Mouse (Mus musculus): ENCODE data around the gene Nelfa.
"Not testable (repeated sequence)": the region's sequence is repeated elsewhere in the genome, so short reads cannot be mapped to it uniquely, and the experiment has no call there.

The Nelfa gene

GRCm38 (mm10) chr5:33919466-33919865, 16.7 kb downstream of the Nelfa start:
- DNase-seq (ENCODE audit: low spot score): no peak

- not testable (repeated sequence) for DNase-seq (ENCODE audit: low spot score)
Observed at GRCm38 (mm10) chr5:33916616-33917015, 19.6 kb downstream of the Nelfa start.

GRCm38 (mm10) chr5:33915031-33915430, 21.2 kb downstream of the Nelfa start:
- DNase-seq (ENCODE audit: low spot score): not testable (repeated sequence)

GRCm38 (mm10) chr5:33903176-33903575, 33.0 kb downstream of the Nelfa start:
- DNase-seq (ENCODE audit: low spot score): no peak

GRCm38 (mm10) chr5:33902696-33903095, 33.5 kb downstream of the Nelfa start:
- DNase-seq (ENCODE audit: low spot score): no peak

GRCm38 (mm10) chr5:33901278-33901677, 34.9 kb downstream of the Nelfa start:
- no peak for DNase-seq (ENCODE audit: low spot score)

- no peak for DNase-seq (ENCODE audit: low spot score)
Observed at GRCm38 (mm10) chr5:33900701-33901263, 35.4 kb downstream of the Nelfa start.

- no peak for DNase-seq (ENCODE audit: low spot score)
Observed at GRCm38 (mm10) chr5:33900101-33900500, 36.1 kb downstream of the Nelfa start.

- DNase-seq (ENCODE audit: low spot score): no peak
Observed at GRCm38 (mm10) chr5:33899245-33899644, 37.0 kb downstream of the Nelfa start.

- no peak for DNase-seq (ENCODE audit: low spot score)
Observed at GRCm38 (mm10) chr5:33898671-33899070, 37.5 kb downstream of the Nelfa start.

GRCm38 (mm10) chr5:33897158-33897557, 39.1 kb downstream of the Nelfa start:
- no peak for DNase-seq (ENCODE audit: low spot score)

GRCm38 (mm10) chr5:33895116-33895515, 41.1 kb downstream of the Nelfa start:
- DNase-seq (ENCODE audit: low spot score): no peak

GRCm38 (mm10) chr5:33893406-33893805, 42.8 kb downstream of the Nelfa start:
- no peak for DNase-seq (ENCODE audit: low spot score)

- DNase-seq (ENCODE audit: low spot score): no peak
Observed at GRCm38 (mm10) chr5:33881118-33881517, 55.1 kb downstream of the Nelfa start.

GRCm38 (mm10) chr5:33875472-33875871, 60.7 kb downstream of the Nelfa start:
- DNase-seq (ENCODE audit: low spot score): no peak

- no peak for DNase-seq (ENCODE audit: low spot score)
Observed at GRCm38 (mm10) chr5:33857693-33858092, 78.5 kb downstream of the Nelfa start.

- DNase-seq (ENCODE audit: low spot score): no peak
Observed at GRCm38 (mm10) chr5:33854019-33854418, 82.2 kb downstream of the Nelfa start.

- no peak for DNase-seq (ENCODE audit: low spot score)
Observed at GRCm38 (mm10) chr5:33853086-33853485, 83.1 kb downstream of the Nelfa start.

- DNase-seq (ENCODE audit: low spot score): no peak
Observed at GRCm38 (mm10) chr5:33851466-33851865, 84.7 kb downstream of the Nelfa start.

Data from ovary, postnatal 10 days (tissue).